Comparison of ENCODE assay signal across 9 mouse cellular contexts in genomic region chr8:72281634-72282033, GRCm38 (mm10). TPM values are rescaled to one million over a fixed set of nuclear protein-coding genes. Genes with fewer than 3 reads are reported as not detected.
DNase-seq lines count a peak whose midpoint lies in the region; ATAC-seq and TF ChIP-seq lines count a peak whose summit lies in the region.
"Had no signal": no experiment of that assay in that cellular context is flagged by ENCODE, and none has a peak within 500 bp of the region (broad histone marks: within the 10 kb centered on the region; RNA-seq: fewer than 3 reads in every experiment).

No protein-coding gene starts in this region.

- no peak overlapping the region for H3K4me3 ChIP-seq in heart, adult 2 months
- H3K4me3 ChIP-seq in heart, embryonic 10.5 days: no peak overlapping the region
- no peak overlapping the region for H3K4me3 ChIP-seq in kidney, embryonic 14.5 days (ENCODE audit: low read length)
- no peak overlapping the region for H3K4me3 ChIP-seq in stomach, postnatal 0 days (ENCODE audit: low read depth, low read length)
- H3K4me3 ChIP-seq: neural tube, embryonic 15.5 days had no signal

- TF ChIP-seq CTCF in heart, adult 2 months (IDR thresholded peaks at IDR 0.05): no peak
- no peak for TF ChIP-seq CTCF in stomach, postnatal 0 days (IDR thresholded peaks at IDR 0.05; ENCODE audit: low read depth)

- H3K4me1 ChIP-seq in heart, adult 2 months (ENCODE audit: control insufficient read depth, insufficient read depth, low read length): peaks cover 4% of the 10 kb centered on the region
- no peaks in the 10 kb centered on the region for H3K4me1 ChIP-seq in heart, embryonic 10.5 days
- no peaks in the 10 kb centered on the region for H3K4me1 ChIP-seq in kidney, embryonic 14.5 days (ENCODE audit: control insufficient read depth, insufficient read depth, low read length)
- H3K4me1 ChIP-seq in stomach, postnatal 0 days (replicated peaks; ENCODE audit: control insufficient read depth, insufficient read depth): no peaks in the 10 kb centered on the region
- H3K4me1 ChIP-seq: neural tube, embryonic 15.5 days had no signal

- ATAC-seq in kidney, embryonic 14.5 days (ENCODE audit: low FRiP score, low TSS enrichment): 0 out of 2 replicates have a peak, but pooled peaks have one; percentile 46
- ATAC-seq in stomach, postnatal 0 days (ENCODE audit: low FRiP score, low TSS enrichment): peak; percentile 40; the same call in 1 of the 2 replicates

- no peak overlapping the region for H3K9ac ChIP-seq in heart, adult 2 months (ENCODE audit: low read depth, low read length)
- H3K9ac ChIP-seq in kidney, embryonic 14.5 days (ENCODE audit: low read depth, low read length): no peak overlapping the region
- no peak overlapping the region for H3K9ac ChIP-seq in stomach, postnatal 0 days (ENCODE audit: low read length)
- H3K9ac ChIP-seq: neural tube, embryonic 15.5 days had no signal

- H3K4me2 ChIP-seq in kidney, embryonic 14.5 days (replicated peaks; ENCODE audit: low read depth, low read length): no peak overlapping the region
- H3K4me2 ChIP-seq in stomach, postnatal 0 days (replicated peaks; ENCODE audit: low read depth): no peak overlapping the region
- H3K4me2 ChIP-seq: neural tube, embryonic 15.5 days had no signal

- peak; percentile 52 to 54 for DNase-seq in heart, adult 2 months
- no peak for DNase-seq in heart, embryonic 10.5 days (ENCODE audit: low spot score)
- DNase-seq in right cerebral cortex, postnatal 4 days: peak; percentile 22
- no peak for DNase-seq in right cerebral cortex, adult 18-20 months
- DNase-seq in stomach, postnatal 0 days (ENCODE audit: low spot score): no peak
- no peak for DNase-seq in layer of hippocampus, adult 8-10 months (ENCODE audit: low spot score in 2 of 2)
- no peak for DNase-seq in yolk sac, embryonic 10.5 days (ENCODE audit: low spot score)

- TF ChIP-seq EP300 in heart, adult 2 months (IDR thresholded peaks at IDR 0.05; ENCODE audit: insufficient read depth, low read depth, low read length): 0 out of 2 replicates have a peak, but pooled peaks have one; percentile 19
- TF ChIP-seq EP300 in stomach, postnatal 0 days (optimal IDR thresholded peaks at IDR 0.05): no peak

- TF ChIP-seq POLR2A in heart, adult 2 months (IDR thresholded peaks at IDR 0.05; ENCODE audit: insufficient read depth, low read depth, low read length): no peak

- H3K79me2 ChIP-seq in heart, adult 2 months (replicated peaks; ENCODE audit: control insufficient read depth, insufficient read depth, low read length): no peaks in the 10 kb centered on the region

- H3K36me3 ChIP-seq in heart, adult 2 months (ENCODE audit: control insufficient read depth, insufficient read depth, low read length): no peaks in the 10 kb centered on the region
- no peaks in the 10 kb centered on the region for H3K36me3 ChIP-seq in heart, embryonic 10.5 days
- no peaks in the 10 kb centered on the region for H3K36me3 ChIP-seq in kidney, embryonic 14.5 days (ENCODE audit: control insufficient read depth, insufficient read depth, low read length)
- no peaks in the 10 kb centered on the region for H3K36me3 ChIP-seq in stomach, postnatal 0 days (ENCODE audit: control insufficient read depth, insufficient read depth, low read length)
- H3K36me3 ChIP-seq: neural tube, embryonic 15.5 days had no signal

- H3K27me3 ChIP-seq in heart, adult 2 months (ENCODE audit: control insufficient read depth, insufficient read depth, low read length): no peaks in the 10 kb centered on the region
- no peaks in the 10 kb centered on the region for H3K27me3 ChIP-seq in heart, embryonic 10.5 days (ENCODE audit: insufficient read depth, poor library complexity, severe bottlenecking)
- no peaks in the 10 kb centered on the region for H3K27me3 ChIP-seq in kidney, embryonic 14.5 days (ENCODE audit: control insufficient read depth, insufficient read depth, low read length)
- H3K27me3 ChIP-seq in stomach, postnatal 0 days (ENCODE audit: control insufficient read depth, insufficient read depth, low read length): no peaks in the 10 kb centered on the region
- H3K27me3 ChIP-seq: neural tube, embryonic 15.5 days had no signal

- 22% methylated on average over 3 of the region's 3 CpGs for WGBS in heart, adult 2 months
- 31% methylated on average over 3 of the region's 3 CpGs for WGBS in heart, embryonic 10.5 days
- 42% methylated on average over 3 of the region's 3 CpGs for WGBS in kidney, embryonic 14.5 days
- 32% methylated on average over 3 of the region's 3 CpGs for WGBS in stomach, postnatal 0 days

- intact Hi-C loops in heart, adult 2 months (cut with DNase I): no loop called here

- no peaks in the 10 kb centered on the region for H3K9me3 ChIP-seq in heart, embryonic 10.5 days
- no peaks in the 10 kb centered on the region for H3K9me3 ChIP-seq in kidney, embryonic 14.5 days (ENCODE audit: control insufficient read depth, low read length)
- no peaks in the 10 kb centered on the region for H3K9me3 ChIP-seq in stomach, postnatal 0 days (ENCODE audit: control insufficient read depth, low read length)
- H3K9me3 ChIP-seq: neural tube, embryonic 15.5 days had no signal

- no peak overlapping the region for H3K27ac ChIP-seq in heart, adult 2 months
- no peak overlapping the region for H3K27ac ChIP-seq in heart, embryonic 10.5 days
- H3K27ac ChIP-seq in kidney, embryonic 14.5 days (ENCODE audit: low read depth, low read length): no peak overlapping the region
- no peak overlapping the region for H3K27ac ChIP-seq in stomach, postnatal 0 days (replicated peaks)
- H3K27ac ChIP-seq: neural tube, embryonic 15.5 days had no signal

RNA-seq across cellular contexts. Expression of gene Gm10282, which starts 23.4 kb away (rescaled TPM):
- total RNA-seq in heart, adult 2 months (2021): 1 to 10 TPM; 6.7 to 8.5 TPM
- 1.1 and 2.9 TPM in 2 replicates for polyA plus RNA-seq in heart, adult 2 months (2012; rRNA removed)
- polyA plus RNA-seq in heart, embryonic 10.5 days (2016; fragmentation: Nextera tagmentation; extraction: Ambion mirVana): 19.8 and 23.4 TPM in 2 replicates
- polyA plus RNA-seq in kidney, embryonic 14.5 days (2014; fragmentation: Nextera tagmentation; extraction: Ambion mirVana): 32.7 and 38.4 TPM in 2 replicates
- polyA plus RNA-seq in stomach, postnatal 0 days (2015; fragmentation: Nextera tagmentation; extraction: Ambion mirVana): 9.6 and 9.9 TPM in 2 replicates
- 1 to 10 TPM; 3.8 to 7.8 (median 6.0) TPM for total RNA-seq in layer of hippocampus, adult 8-10 months (2022)

RNA-seq across cellular contexts. Expression of gene Klf2, which starts 37.2 kb away (rescaled TPM):
- total RNA-seq in heart, adult 2 months (2021): 10 to 100 TPM; 76.0 to 92.7 TPM
- polyA plus RNA-seq in heart, adult 2 months (2012; rRNA removed): 21.1 and 42.6 TPM in 2 replicates
- 12.8 and 14.1 TPM in 2 replicates for polyA plus RNA-seq in heart, embryonic 10.5 days (2016; fragmentation: Nextera tagmentation; extraction: Ambion mirVana)
- polyA plus RNA-seq in kidney, embryonic 14.5 days (2014; fragmentation: Nextera tagmentation; extraction: Ambion mirVana): 12.1 and 13.9 TPM in 2 replicates
- polyA plus RNA-seq in stomach, postnatal 0 days (2015; fragmentation: Nextera tagmentation; extraction: Ambion mirVana): 9.5 and 11.1 TPM in 2 replicates
- 10 to 100 TPM in 3 of 4 experiments, 1 to 10 TPM in 1; 9.5 to 15.3 (median 12.7) TPM for total RNA-seq in layer of hippocampus, adult 8-10 months (2022)

RNA-seq across cellular contexts. Expression of gene Ap1m1, which starts 41.8 kb away (rescaled TPM):
- 10 to 100 TPM; 44.6 to 48.8 TPM for total RNA-seq in heart, adult 2 months (2021)
- 74.3 and 77.0 TPM in 2 replicates for polyA plus RNA-seq in heart, adult 2 months (2012; rRNA removed)
- 129 and 131 TPM in 2 replicates for polyA plus RNA-seq in heart, embryonic 10.5 days (2016; fragmentation: Nextera tagmentation; extraction: Ambion mirVana)
- 110 and 125 TPM in 2 replicates for polyA plus RNA-seq in kidney, embryonic 14.5 days (2014; fragmentation: Nextera tagmentation; extraction: Ambion mirVana)
- polyA plus RNA-seq in stomach, postnatal 0 days (2015; fragmentation: Nextera tagmentation; extraction: Ambion mirVana): 38.2 and 42.0 TPM in 2 replicates
- total RNA-seq in layer of hippocampus, adult 8-10 months (2022): 10 to 100 TPM; 86.8 to 93.2 (median 91.0) TPM

Comparison
In these comparisons a context has a peak if more than half of its experiments do, and no peak if none do; other contexts are left out.
1. DNase-seq: peak in heart, adult 2 months (2 of 2) and right cerebral cortex, postnatal 4 days (single experiment); none in heart, embryonic 10.5 days (single experiment), right cerebral cortex, adult 18-20 months (single experiment), stomach, postnatal 0 days (single experiment), layer of hippocampus, adult 8-10 months (0 of 2) and yolk sac, embryonic 10.5 days (single experiment).